Mouse (Mus musculus) spleen, adult 2 months (tissue): ENCODE measurements around the gene Chrm4. TPM values are rescaled to one million over a fixed set of nuclear protein-coding genes. Genes with fewer than 3 reads are reported as not detected.

Experiments used
- DNase-seq, 2 experiments: peaks; one replicate each; pipeline versions ENCODE4 v3.0.0 to v3.0.0-alpha.2; 2012 to 2021; ENCODE audit warnings: low spot score in 2 of 2, low read depth in 1 of 2
- H3K27ac ChIP-seq: fragments of 200-500 bp; 2 replicates; pipeline ENCODE4 v1.5.1; 2012; ENCODE audit warnings: low read length, inconsistent platforms; ENCODE audit not compliant: insufficient read depth
- H3K27me3 ChIP-seq: fragments of 200-500 bp; 2 replicates; pipeline ENCODE4 v1.6.1; 2012; ENCODE audit warnings: mild to moderate bottlenecking, moderate library complexity, low read length, inconsistent platforms; ENCODE audit not compliant: control insufficient read depth, insufficient read depth
- H3K36me3 ChIP-seq: fragments of 200-500 bp; 2 replicates; pipeline ENCODE4 v1.6.1; 2012; ENCODE audit warnings: mild to moderate bottlenecking, low read length, inconsistent platforms; ENCODE audit not compliant: control insufficient read depth, insufficient read depth
- H3K4me1 ChIP-seq: fragments of 200-500 bp; 2 replicates; pipeline ENCODE4 v1.6.1; 2011; ENCODE audit warnings: inconsistent platforms; ENCODE audit not compliant: control insufficient read depth, insufficient read depth, insufficient read length
- H3K4me3 ChIP-seq: fragments of 200-500 bp; 2 replicates; pipeline ENCODE4 v1.5.1; 2011; ENCODE audit warnings: mild to moderate bottlenecking, inconsistent platforms; ENCODE audit not compliant: insufficient read depth, insufficient read length; ENCODE audit errors: extremely low read depth
- CTCF ChIP-seq: fragments of 200-500 bp; IDR thresholded peaks from 2 replicates; pipeline ENCODE4 v1.5.1; 2011; ENCODE audit warnings: mild to moderate bottlenecking, inconsistent platforms; ENCODE audit not compliant: insufficient read depth, insufficient read length, insufficient replicate concordance; ENCODE audit errors: extremely low read depth
- POLR2A ChIP-seq: fragments of 200-500 bp; IDR thresholded peaks from 2 replicates; pipeline ENCODE4 v1.6.1; 2011; ENCODE audit warnings: low read depth, low read length, inconsistent platforms
- WGBS: fragments of 180-500 bp; shearing (Covaris S2); methylation state at CpG from one replicate; pipeline ENCODE4 v1.1.7; 2018; 5-methylcytosine and 5-hydroxymethylcytosine counted together
- polyA plus RNA-seq: library from polyadenylated mRNA; depleted of rRNA; stranded (reverse); fragments of >200 nt; gene quantifications from 2 replicates; pipeline ENCODE4 v1.2.3, GENCODE M21; 2012; rRNA removed

Chrm4 gene
- polyA plus RNA-seq, 1 experiment, result 0.39 TPM

GRCm38 (mm10) chr2:91975581-91976541, 48.8 kb downstream of the Chrm4 start, which contains the start of gene Dgkz:
TSS of gene Dgkz (minus strand) at chr2:91975864.
- peaks cover 12% of the 10 kb centered on the region for H3K27me3 ChIP-seq
- no peak for DNase-seq
- 7% methylated on average over 74 of the region's 79 CpGs for WGBS
- H3K36me3 ChIP-seq, result no peaks in the 10 kb centered on the region
- H3K27ac ChIP-seq, result no peak within 1 kb of the TSS
- TF ChIP-seq CTCF, result no peak
- peaks cover 17% of the 10 kb centered on the region for H3K4me1 ChIP-seq
- H3K4me3 ChIP-seq, result peak within 1 kb of the TSS; percentile 38; the same call in 1 of the 2 replicates

GRCm38 (mm10) chr2:91977960-91978359, 50.9 kb downstream of the Chrm4 start:
- H3K27ac ChIP-seq, result no peak overlapping the region
- no peak overlapping the region for H3K4me3 ChIP-seq
- 32% methylated on average over 4 of the region's 4 CpGs for WGBS
- DNase-seq, result no peak
- peaks cover 8% of the 10 kb centered on the region for H3K4me1 ChIP-seq
- no peak for TF ChIP-seq CTCF
- no peak for TF ChIP-seq POLR2A
- peaks cover 12% of the 10 kb centered on the region for H3K27me3 ChIP-seq
- no peaks in the 10 kb centered on the region for H3K36me3 ChIP-seq

Other genes starting within 250 kb of the Chrm4 start
- gene Atg13, start 216.7 kb upstream of the Chrm4 start, polyA plus RNA-seq, result 16.7 and 20.4 TPM in 2 replicates
- 1.9 and 2.1 TPM in 2 replicates for gene Harbi1, start 216.4 kb upstream of the Chrm4 start, polyA plus RNA-seq
- gene Ambra1, start 197.1 kb upstream of the Chrm4 start, polyA plus RNA-seq, result 20.0 and 21.8 TPM in 2 replicates
- gene Mdk, start 5.0 kb downstream of the Chrm4 start, polyA plus RNA-seq, result 2.7 and 3.1 TPM in 2 replicates
- gene Gm9821, start 18.5 kb downstream of the Chrm4 start, polyA plus RNA-seq, result not detected in 2 replicates
- 279 and 335 TPM in 2 replicates for gene Dgkz, start 48.6 kb downstream of the Chrm4 start, polyA plus RNA-seq
- 3.3 and 4.0 TPM in 2 replicates for gene Creb3l1, start 97.3 kb downstream of the Chrm4 start, polyA plus RNA-seq
- gene Phf21a, start 165.9 kb downstream of the Chrm4 start, polyA plus RNA-seq, result 49.2 and 51.4 TPM in 2 replicates